Mouse (Mus musculus) gonadal fat pad, adult 2 months (tissue): ENCODE measurements around the gene Enpp5. TPM values are rescaled to one million over a fixed set of nuclear protein-coding genes. Genes with fewer than 3 reads are reported as not detected.

Source experiments
- DNase-seq: peaks from one replicate; pipeline ENCODE4 v3.0.0-alpha.2; 2012; ENCODE audit warnings: low read depth
- polyA plus RNA-seq: library from polyadenylated mRNA; depleted of rRNA; stranded (reverse); fragments of >200 nt; gene quantifications from 2 replicates; pipeline ENCODE4 v1.2.3, GENCODE M21; 2012; rRNA removed

Gene Enpp5
- polyA plus RNA-seq, 1 experiment = 269 TPM

GRCm38 (mm10) chr17:44091512-44091911 is 12.9 kb downstream of the Enpp5 start:
- DNase-seq = no peak

GRCm38 (mm10) chr17:44100486-44100885 is 21.9 kb downstream of the Enpp5 start:
- no peak for DNase-seq

DNA sequence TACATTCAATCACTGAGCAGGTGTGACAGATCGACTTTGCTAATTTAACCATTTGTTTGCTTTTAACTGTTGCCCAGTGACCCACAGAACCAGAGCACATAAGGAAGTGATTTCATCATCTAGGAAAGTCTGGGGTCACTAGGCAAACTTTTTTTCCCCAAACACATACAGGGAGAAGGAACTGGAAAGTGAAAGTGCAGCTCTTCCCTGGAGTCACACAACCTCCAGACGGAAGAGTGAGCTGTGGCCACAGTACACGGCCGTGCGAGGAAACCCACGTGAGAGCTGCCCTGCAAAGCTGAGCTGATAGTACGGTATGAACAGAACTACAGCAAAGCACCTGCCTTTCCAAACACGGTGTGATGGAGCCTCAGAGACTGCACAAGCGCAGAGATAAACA is 22.3 kb downstream of the Enpp5 start:
- no peak for DNase-seq

GRCm38 (mm10) chr17:44101961-44102360 is 23.3 kb downstream of the Enpp5 start:
- DNase-seq = no peak

GRCm38 (mm10) chr17:44105287-44106138 is 26.9 kb downstream of the Enpp5 start, which contains the start of gene Enpp4:
Enpp4 (minus strand) TSS chr17:44105809.
- no peak for DNase-seq

DNA sequence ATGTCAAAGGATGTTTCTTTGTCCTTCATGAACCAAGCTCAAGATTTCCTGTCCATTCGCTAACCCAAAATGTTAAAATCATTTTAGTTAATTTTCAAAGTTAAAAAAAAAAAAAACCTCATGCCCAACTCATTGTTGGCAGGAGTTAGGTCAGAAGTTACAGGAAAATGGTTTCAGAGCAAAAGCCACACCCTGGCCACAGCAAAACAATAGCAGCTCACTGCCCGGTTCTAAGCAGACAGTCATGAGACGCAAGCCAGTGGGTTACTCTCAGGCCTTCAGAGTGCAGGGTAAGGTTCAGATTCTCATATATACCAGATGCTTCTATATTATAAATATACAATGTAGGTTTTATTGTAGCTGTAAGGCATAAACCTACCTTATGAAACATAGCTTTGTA is 29.7 kb downstream of the Enpp5 start:
- no peak for DNase-seq

- no peak for DNase-seq
Measured at GRCm38 (mm10) chr17:44116584-44116983, 38.0 kb downstream of the Enpp5 start.

- no peak for DNase-seq
Measured at GRCm38 (mm10) chr17:44117721-44118120, 39.1 kb downstream of the Enpp5 start.

DNA sequence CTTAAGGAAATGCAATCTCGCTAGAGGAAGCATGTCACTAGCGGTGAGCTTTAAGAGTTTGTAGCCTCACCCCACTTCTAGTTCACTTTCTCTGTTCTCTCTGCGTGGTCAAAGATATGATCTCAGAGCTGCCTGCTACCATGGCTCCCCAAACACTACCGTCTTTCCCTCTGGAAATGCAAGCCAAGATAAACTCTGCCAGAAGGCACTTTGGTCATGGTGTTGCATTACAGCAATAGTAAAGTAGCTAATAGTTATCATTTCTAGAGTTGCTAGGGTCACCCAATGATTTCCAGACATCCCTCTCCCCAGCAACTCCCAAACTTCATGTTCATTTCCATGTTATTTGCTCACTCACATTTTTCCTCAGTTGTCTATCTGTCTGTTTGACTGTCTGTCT is 39.6 kb downstream of the Enpp5 start:
- no peak for DNase-seq

- peak; percentile 19 for DNase-seq
Measured at GRCm38 (mm10) chr17:44121366-44122100, 42.9 kb downstream of the Enpp5 start.

GRCm38 (mm10) chr17:44129092-44129750 is 50.6 kb downstream of the Enpp5 start:
- DNase-seq = no peak

GRCm38 (mm10) chr17:44130429-44130828 is 51.8 kb downstream of the Enpp5 start:
- DNase-seq = no peak

DNA sequence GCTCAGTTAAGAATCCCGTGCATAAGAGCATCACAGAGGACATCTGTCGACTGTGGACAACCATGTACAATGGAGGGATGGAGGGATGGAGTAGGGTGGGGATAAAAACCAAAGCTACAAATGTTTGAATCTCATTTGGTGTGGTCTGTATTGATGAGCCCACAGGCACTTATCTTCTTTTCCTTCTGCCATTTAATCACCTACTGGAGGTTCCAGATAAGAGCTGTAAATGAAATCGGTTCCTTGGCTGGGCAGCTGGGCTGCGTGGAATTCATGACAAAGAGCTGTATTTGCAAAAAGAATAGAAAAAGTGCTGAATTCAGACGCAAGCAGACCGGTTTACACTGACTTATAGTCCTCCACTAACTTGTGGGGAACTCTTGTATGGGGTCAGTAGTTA is 55.5 kb downstream of the Enpp5 start:
- DNase-seq = no peak

DNA sequence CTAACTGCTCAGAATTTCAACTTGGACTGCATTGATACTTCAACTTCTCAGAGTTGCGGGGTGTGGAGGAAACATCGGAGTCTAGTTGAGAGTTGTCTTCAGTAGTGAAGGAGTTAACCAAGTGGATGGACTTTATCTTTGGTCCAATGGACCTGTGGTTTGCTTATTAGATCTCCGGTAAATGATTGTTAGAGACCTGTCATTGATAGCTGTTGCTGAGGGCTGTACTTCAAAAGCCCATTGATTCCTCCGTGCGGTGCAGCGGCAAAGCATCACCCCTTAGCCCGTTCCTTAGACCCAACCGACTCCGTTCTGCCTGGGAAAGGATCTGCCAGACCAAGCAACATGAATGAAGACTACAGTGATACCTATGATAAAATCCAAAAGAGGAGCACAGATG is 55.9 kb downstream of the Enpp5 start:
- DNase-seq = no peak

GRCm38 (mm10) chr17:44136018-44136417 is 57.4 kb downstream of the Enpp5 start:
- DNase-seq = no peak

Other genes starting within 250 kb of the Enpp5 start
- gene Enpp4, start 27.0 kb downstream of the Enpp5 start, polyA plus RNA-seq = 14.7 and 14.9 TPM in 2 replicates
- gene Clic5, start 109.8 kb downstream of the Enpp5 start, polyA plus RNA-seq = 4.2 and 4.9 TPM in 2 replicates